Mouse (Mus musculus): ENCODE measurements at regions not wholly inside any gene's neighbourhood (a gene's known extent, or its start where the extent isn't known, plus 50 kb on each side); places are given as distances from the start of the nearest gene placed in this dataset.

- DNase-seq (peak; percentile 5), ATAC-seq (ENCODE audit: insufficient read depth) (no peak)
- Histone ChIP-seq H3K27ac (ENCODE audit: low read depth) (no peak overlapping the region), H3K4me1 (ENCODE audit: insufficient read depth) (no peaks in the 10 kb centered on the region), H3K36me3 (ENCODE audit: insufficient read depth) (no peaks in the 10 kb centered on the region), H3K27me3 (ENCODE audit: insufficient read depth, low read length) (no peaks in the 10 kb centered on the region), H3K4me3 (ENCODE audit: low read depth, low read length) (no peak overlapping the region), H3K9ac (no peak overlapping the region), H3K9me3 (ENCODE audit: low read depth, low read length) (no peaks in the 10 kb centered on the region), H3K4me2 (no peak overlapping the region)
- no peak for TF ChIP-seq CTCF (IDR thresholded peaks at IDR 0.05; ENCODE audit: low read depth)
- 38% methylated on average over 2 of the region's 2 CpGs for WGBS
Observed at GRCm38 (mm10) chr14:71531298-71531697, 931.7 kb upstream of the Fam160b2 start.

- H3K27ac ChIP-seq (ENCODE audit: low read depth) = no peak overlapping the region
- no peaks in the 10 kb centered on the region for H3K4me1 ChIP-seq (ENCODE audit: insufficient read depth)
- no peaks in the 10 kb centered on the region for H3K36me3 ChIP-seq (ENCODE audit: insufficient read depth)
- no peak for ATAC-seq (ENCODE audit: insufficient read depth)
- peak; percentile 43 for DNase-seq
- no peak overlapping the region for H3K9ac ChIP-seq
- H3K9me3 ChIP-seq (ENCODE audit: low read depth, low read length) = no peaks in the 10 kb centered on the region
- 54% methylated on average over 6 of the region's 6 CpGs for WGBS
- peak; percentile 49 for TF ChIP-seq CTCF (IDR thresholded peaks at IDR 0.05; ENCODE audit: low read depth)
- no peaks in the 10 kb centered on the region for H3K27me3 ChIP-seq (ENCODE audit: insufficient read depth, low read length)
- H3K4me2 ChIP-seq = no peak overlapping the region
- no peak overlapping the region for H3K4me3 ChIP-seq (ENCODE audit: low read depth, low read length)
Observed at GRCm38 (mm10) chr14:71530421-71530820, 930.8 kb upstream of the Fam160b2 start.

GRCm38 (mm10) chr14:71518541-71518940, 918.9 kb upstream of the Fam160b2 start:
- H3K27me3 ChIP-seq (ENCODE audit: insufficient read depth, low read length) = no peaks in the 10 kb centered on the region
- H3K9ac ChIP-seq = no peak overlapping the region
- H3K4me1 ChIP-seq (ENCODE audit: insufficient read depth) = no peaks in the 10 kb centered on the region
- DNase-seq = no peak
- no peak overlapping the region for H3K4me2 ChIP-seq
- no peak overlapping the region for H3K27ac ChIP-seq (ENCODE audit: low read depth)
- H3K36me3 ChIP-seq (ENCODE audit: insufficient read depth) = no peaks in the 10 kb centered on the region
- no peak for TF ChIP-seq CTCF (IDR thresholded peaks at IDR 0.05; ENCODE audit: low read depth)
- H3K9me3 ChIP-seq (ENCODE audit: low read depth, low read length) = no peaks in the 10 kb centered on the region
- H3K4me3 ChIP-seq (ENCODE audit: low read depth, low read length) = no peak overlapping the region
- no peak for ATAC-seq (ENCODE audit: insufficient read depth)
- WGBS = 51% methylated on average over 2 of the region's 2 CpGs

- no peaks in the 10 kb centered on the region for H3K4me1 ChIP-seq (ENCODE audit: insufficient read depth)
- no peak overlapping the region for H3K4me2 ChIP-seq
- no peak overlapping the region for H3K9ac ChIP-seq
- H3K36me3 ChIP-seq (ENCODE audit: insufficient read depth) = no peaks in the 10 kb centered on the region
- no peak for DNase-seq
- no peak for TF ChIP-seq CTCF (IDR thresholded peaks at IDR 0.05; ENCODE audit: low read depth)
- no peak overlapping the region for H3K27ac ChIP-seq (ENCODE audit: low read depth)
- no peak for ATAC-seq (ENCODE audit: insufficient read depth)
- no peaks in the 10 kb centered on the region for H3K27me3 ChIP-seq (ENCODE audit: insufficient read depth, low read length)
- H3K9me3 ChIP-seq (ENCODE audit: low read depth, low read length) = no peaks in the 10 kb centered on the region
- 90% methylated on average over 1 of the region's 1 CpGs for WGBS
- no peak overlapping the region for H3K4me3 ChIP-seq (ENCODE audit: low read depth, low read length)
Observed at GRCm38 (mm10) chr14:71500851-71501250, 901.2 kb upstream of the Fam160b2 start.

GRCm38 (mm10) chr14:71491201-71491600, 891.6 kb upstream of the Fam160b2 start:
- Histone ChIP-seq H3K36me3 (ENCODE audit: insufficient read depth) (no peaks in the 10 kb centered on the region), H3K9ac (no peak overlapping the region), H3K4me1 (ENCODE audit: insufficient read depth) (no peaks in the 10 kb centered on the region), H3K4me3 (ENCODE audit: low read depth, low read length) (no peak overlapping the region), H3K27me3 (ENCODE audit: insufficient read depth, low read length) (no peaks in the 10 kb centered on the region), H3K4me2 (no peak overlapping the region), H3K27ac (ENCODE audit: low read depth) (no peak overlapping the region), H3K9me3 (ENCODE audit: low read depth, low read length) (no peaks in the 10 kb centered on the region)
- 59% methylated on average over 7 of the region's 7 CpGs for WGBS
- ATAC-seq (ENCODE audit: insufficient read depth) (no peak), DNase-seq (no peak)
- TF ChIP-seq CTCF (IDR thresholded peaks at IDR 0.05; ENCODE audit: low read depth) = no peak

- WGBS = 80% methylated on average over 12 of the region's 12 CpGs
- ATAC-seq (ENCODE audit: insufficient read depth) (no peak), DNase-seq (no peak)
- no peaks in the 10 kb centered on the region for H3K4me1 ChIP-seq (ENCODE audit: insufficient read depth)
- H3K36me3 ChIP-seq (ENCODE audit: insufficient read depth) = no peaks in the 10 kb centered on the region
- no peaks in the 10 kb centered on the region for H3K27me3 ChIP-seq (ENCODE audit: insufficient read depth, low read length)
- H3K4me2 ChIP-seq = no peak overlapping the region
- no peak overlapping the region for H3K27ac ChIP-seq (ENCODE audit: low read depth)
- no peak overlapping the region for H3K4me3 ChIP-seq (ENCODE audit: low read depth, low read length)
- TF ChIP-seq CTCF (IDR thresholded peaks at IDR 0.05; ENCODE audit: low read depth) = no peak
- H3K9ac ChIP-seq = no peak overlapping the region
- H3K9me3 ChIP-seq (ENCODE audit: low read depth, low read length) = no peaks in the 10 kb centered on the region
Observed at GRCm38 (mm10) chr14:71486176-71486970, 886.7 kb upstream of the Fam160b2 start.

GRCm38 (mm10) chr14:71475656-71476055, 876.0 kb upstream of the Fam160b2 start:
- H3K9me3 ChIP-seq (ENCODE audit: low read depth, low read length) = no peaks in the 10 kb centered on the region
- H3K36me3 ChIP-seq (ENCODE audit: insufficient read depth) = no peaks in the 10 kb centered on the region
- H3K27me3 ChIP-seq (ENCODE audit: insufficient read depth, low read length) = no peaks in the 10 kb centered on the region
- H3K4me3 ChIP-seq (ENCODE audit: low read depth, low read length) = no peak overlapping the region
- H3K4me1 ChIP-seq (ENCODE audit: insufficient read depth) = no peaks in the 10 kb centered on the region
- DNase-seq (peak; percentile 5), ATAC-seq (ENCODE audit: insufficient read depth) (no peak)
- TF ChIP-seq CTCF (IDR thresholded peaks at IDR 0.05; ENCODE audit: low read depth) = peak; percentile 19; the same call in 1 of the 2 replicates
- H3K4me2 ChIP-seq = no peak overlapping the region
- 50% methylated on average over 2 of the region's 2 CpGs for WGBS
- H3K27ac ChIP-seq (ENCODE audit: low read depth) = no peak overlapping the region
- no peak overlapping the region for H3K9ac ChIP-seq
